Mouse (Mus musculus): ENCODE data around the gene Usp37.
A peak's percentile ranks its signal among the peaks of the same experiment; 100 is the strongest.

The Usp37 gene

GRCm38 (mm10) chr1:74452611-74453045, 91.5 kb downstream of the Usp37 start:
- no peak for DNase-seq

- no peak for DNase-seq
Measured at GRCm38 (mm10) chr1:74444538-74444937, 99.5 kb downstream of the Usp37 start.

GRCm38 (mm10) chr1:74439166-74439876, 104.8 kb downstream of the Usp37 start:
- DNase-seq = no peak

GRCm38 (mm10) chr1:74437702-74438427, 106.2 kb downstream of the Usp37 start:
- no peak for DNase-seq

- DNase-seq = no peak
Measured at GRCm38 (mm10) chr1:74435563-74435962, 108.5 kb downstream of the Usp37 start.

- DNase-seq = no peak
Measured at GRCm38 (mm10) chr1:74434596-74434995, 109.5 kb downstream of the Usp37 start.

- no peak for DNase-seq
Measured at GRCm38 (mm10) chr1:74433220-74433619, 110.9 kb downstream of the Usp37 start.

- DNase-seq = no peak
Measured at GRCm38 (mm10) chr1:74425845-74426244, 118.2 kb downstream of the Usp37 start.

GRCm38 (mm10) chr1:74423147-74423546, 120.9 kb downstream of the Usp37 start:
- no peak for DNase-seq

- DNase-seq = no peak
Measured at GRCm38 (mm10) chr1:74419440-74419794, 124.7 kb downstream of the Usp37 start.

GRCm38 (mm10) chr1:74418747-74419439, 125.2 kb downstream of the Usp37 start:
- DNase-seq = no peak

- no peak for DNase-seq
Measured at GRCm38 (mm10) chr1:74415143-74415542, 128.9 kb downstream of the Usp37 start.

GRCm38 (mm10) chr1:74412711-74413110, 131.4 kb downstream of the Usp37 start:
- DNase-seq = no peak

GRCm38 (mm10) chr1:74411753-74412325, 132.2 kb downstream of the Usp37 start:
- DNase-seq = no peak

- DNase-seq = no peak
Measured at GRCm38 (mm10) chr1:74408589-74409504, 135.2 kb downstream of the Usp37 start, which contains the start of gene Vil1. Gene Vil1 (plus strand): TSS chr1:74409376.

- no peak for DNase-seq
Measured at GRCm38 (mm10) chr1:74404206-74404605, 139.9 kb downstream of the Usp37 start.

- no peak for DNase-seq
Measured at GRCm38 (mm10) chr1:74401015-74401702, 142.9 kb downstream of the Usp37 start.

- no peak for DNase-seq
Measured at GRCm38 (mm10) chr1:74400531-74400930, 143.6 kb downstream of the Usp37 start.

GRCm38 (mm10) chr1:74397919-74398451, 146.1 kb downstream of the Usp37 start:
- DNase-seq = peak; percentile 67

- peak; percentile 80 for DNase-seq
Measured at GRCm38 (mm10) chr1:74397268-74397918, 146.7 kb downstream of the Usp37 start.

Measured in right cerebral cortex, postnatal 4 days (tissue).